Mouse (Mus musculus): ENCODE measurements around the gene Celf1.
"Not testable (repeated sequence)": the region's sequence is repeated elsewhere in the genome, so short reads cannot be mapped to it uniquely, and the experiment has no call there.

Celf1 gene

GRCm38 (mm10) chr2:90941744-90942143, 1.6 kb downstream of the Celf1 start:
- no peak for DNase-seq

- DNase-seq: no peak
Measured at GRCm38 (mm10) chr2:90950149-90950548, 10.0 kb downstream of the Celf1 start.

- no peak for DNase-seq
Measured at GRCm38 (mm10) chr2:90950582-90951194, 10.5 kb downstream of the Celf1 start.

- no peak for DNase-seq
Measured at GRCm38 (mm10) chr2:90953461-90953860, 13.3 kb downstream of the Celf1 start.

GRCm38 (mm10) chr2:90956053-90956452, 15.9 kb downstream of the Celf1 start:
- no peak for DNase-seq

- no peak for DNase-seq
Measured at GRCm38 (mm10) chr2:90958856-90959255, 18.7 kb downstream of the Celf1 start.

GRCm38 (mm10) chr2:90960012-90960411, 19.8 kb downstream of the Celf1 start:
- no peak for DNase-seq

GRCm38 (mm10) chr2:90963304-90963703, 23.1 kb downstream of the Celf1 start:
- no peak for DNase-seq

GRCm38 (mm10) chr2:90964811-90965465, 24.8 kb downstream of the Celf1 start:
- DNase-seq: peak; percentile 29

- DNase-seq: no peak
Measured at GRCm38 (mm10) chr2:90965466-90966080, 25.4 kb downstream of the Celf1 start.

- no peak for DNase-seq
Measured at GRCm38 (mm10) chr2:90970606-90971005, 30.4 kb downstream of the Celf1 start.

GRCm38 (mm10) chr2:90974101-90974500, 33.9 kb downstream of the Celf1 start:
- no peak for DNase-seq

- no peak for DNase-seq
Measured at GRCm38 (mm10) chr2:90975181-90975835, 35.1 kb downstream of the Celf1 start.

GRCm38 (mm10) chr2:90976590-90976989, 36.4 kb downstream of the Celf1 start:
- no peak for DNase-seq

GRCm38 (mm10) chr2:90977291-90977690, 37.1 kb downstream of the Celf1 start:
- DNase-seq: no peak

GRCm38 (mm10) chr2:90986055-90986454, 45.9 kb downstream of the Celf1 start:
- DNase-seq: no peak

- no peak for DNase-seq
Measured at GRCm38 (mm10) chr2:91008536-91008935, 68.4 kb downstream of the Celf1 start.

GRCm38 (mm10) chr2:91013881-91014280, 73.7 kb downstream of the Celf1 start:
- DNase-seq: no peak

- no peak for DNase-seq
Measured at GRCm38 (mm10) chr2:91015386-91015785, 75.2 kb downstream of the Celf1 start.

- DNase-seq: peak; percentile 52
Measured at GRCm38 (mm10) chr2:91018061-91018788, 78.0 kb downstream of the Celf1 start.

- no peak for DNase-seq
Measured at GRCm38 (mm10) chr2:91019911-91020310, 79.7 kb downstream of the Celf1 start.

GRCm38 (mm10) chr2:91022266-91022665, 82.1 kb downstream of the Celf1 start:
- DNase-seq: not testable (repeated sequence)

- no peak for DNase-seq
Measured at GRCm38 (mm10) chr2:91023131-91023530, 82.9 kb downstream of the Celf1 start.
